Mouse (Mus musculus) lung, adult 2 months (tissue): ENCODE results near the gene Olfr1157.

ENCODE experiments used
- CTCF ChIP-seq: fragments of 200-500 bp; IDR thresholded peaks from 2 replicates; pipeline ENCODE4 v1.5.1; 2011; ENCODE audit warnings: mild to moderate bottlenecking, low read length, control low read depth; ENCODE audit not compliant: insufficient read depth
- POLR2A ChIP-seq: fragments of 200-500 bp; IDR thresholded peaks from 2 replicates; pipeline ENCODE4 v1.6.1; 2011; ENCODE audit warnings: low read depth, mild to moderate bottlenecking, control low read depth, low read length, borderline replicate concordance; ENCODE audit errors: extremely low read depth

DNA sequence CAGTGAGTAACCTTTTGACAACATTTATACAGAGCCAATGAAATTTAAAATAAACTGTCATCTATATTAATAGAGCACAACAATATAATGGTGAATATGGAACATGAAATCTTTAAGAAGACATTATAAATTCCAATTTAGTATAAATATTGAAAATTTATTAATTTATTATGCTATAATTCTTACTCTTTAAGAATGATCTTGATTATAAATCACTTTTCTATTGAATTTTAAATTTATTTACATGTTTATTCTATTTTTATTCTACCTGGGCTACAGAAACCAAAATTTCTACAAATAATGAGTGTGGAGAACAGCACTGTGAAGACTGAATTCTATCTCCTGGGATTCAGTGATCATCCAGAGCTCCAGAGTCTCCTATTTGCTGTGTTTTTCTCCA is 21.7 kb upstream of the Olfr1157 start, which contains the start of gene Olfr1158:
- TF ChIP-seq CTCF: no peak
- TF ChIP-seq POLR2A: no peak
